Mouse (Mus musculus): ENCODE data around the gene Bbs7.

GRCm38 (mm10) chr3:36544961-36545360, 68.3 kb downstream of the Bbs7 start:
- no peak for TF ChIP-seq POLR2A (IDR thresholded peaks at IDR 0.05; ENCODE audit: borderline replicate concordance, extremely low read depth, low read depth, low read length)
- no peak for TF ChIP-seq CTCF (IDR thresholded peaks at IDR 0.05; ENCODE audit: insufficient read depth, low read length)

Data from lung, adult 2 months (tissue).